Mouse (Mus musculus) spleen, adult 2 months (tissue): ENCODE measurements around the gene Ccnd2. TPM values are rescaled to one million over a fixed set of nuclear protein-coding genes. Genes with fewer than 3 reads are reported as not detected.

Experiments
- DNase-seq, 2 experiments: peaks; one replicate each; pipeline versions ENCODE4 v3.0.0 to v3.0.0-alpha.2; 2012 to 2021; ENCODE audit warnings: low spot score in 2 of 2, low read depth in 1 of 2
- H3K27ac ChIP-seq: fragments of 200-500 bp; 2 replicates; pipeline ENCODE4 v1.5.1; 2012; ENCODE audit warnings: low read length, inconsistent platforms; ENCODE audit not compliant: insufficient read depth
- H3K27me3 ChIP-seq: fragments of 200-500 bp; 2 replicates; pipeline ENCODE4 v1.6.1; 2012; ENCODE audit warnings: mild to moderate bottlenecking, moderate library complexity, low read length, inconsistent platforms; ENCODE audit not compliant: control insufficient read depth, insufficient read depth
- H3K36me3 ChIP-seq: fragments of 200-500 bp; 2 replicates; pipeline ENCODE4 v1.6.1; 2012; ENCODE audit warnings: mild to moderate bottlenecking, low read length, inconsistent platforms; ENCODE audit not compliant: control insufficient read depth, insufficient read depth
- H3K4me1 ChIP-seq: fragments of 200-500 bp; 2 replicates; pipeline ENCODE4 v1.6.1; 2011; ENCODE audit warnings: inconsistent platforms; ENCODE audit not compliant: control insufficient read depth, insufficient read depth, insufficient read length
- H3K4me3 ChIP-seq: fragments of 200-500 bp; 2 replicates; pipeline ENCODE4 v1.5.1; 2011; ENCODE audit warnings: mild to moderate bottlenecking, inconsistent platforms; ENCODE audit not compliant: insufficient read depth, insufficient read length; ENCODE audit errors: extremely low read depth
- CTCF ChIP-seq: fragments of 200-500 bp; IDR thresholded peaks from 2 replicates; pipeline ENCODE4 v1.5.1; 2011; ENCODE audit warnings: mild to moderate bottlenecking, inconsistent platforms; ENCODE audit not compliant: insufficient read depth, insufficient read length, insufficient replicate concordance; ENCODE audit errors: extremely low read depth
- POLR2A ChIP-seq: fragments of 200-500 bp; IDR thresholded peaks from 2 replicates; pipeline ENCODE4 v1.6.1; 2011; ENCODE audit warnings: low read depth, low read length, inconsistent platforms
- WGBS: fragments of 180-500 bp; shearing (Covaris S2); methylation state at CpG from one replicate; pipeline ENCODE4 v1.1.7; 2018; 5-methylcytosine and 5-hydroxymethylcytosine counted together
- polyA plus RNA-seq: library from polyadenylated mRNA; depleted of rRNA; stranded (reverse); fragments of >200 nt; gene quantifications from 2 replicates; pipeline ENCODE4 v1.2.3, GENCODE M21; 2012

Gene Ccnd2
- polyA plus RNA-seq, 1 experiment, result 47.7 TPM

- Histone ChIP-seq H3K4me3 (peak overlapping the region; percentile 68), H3K27me3 (no peaks in the 10 kb centered on the region), H3K4me1 (peaks cover 3% of the 10 kb centered on the region; the same call in 1 of the 2 replicates), H3K36me3 (no peaks in the 10 kb centered on the region), H3K27ac (no peak overlapping the region)
- TF ChIP-seq POLR2A (no peak), CTCF (no peak)
- 37% methylated on average over 20 of the region's 20 CpGs for WGBS
- no peak for DNase-seq
These were observed 43.5 kb downstream of the Ccnd2 start for GRCm38 (mm10) chr6:127108368-127109060.

DNA sequence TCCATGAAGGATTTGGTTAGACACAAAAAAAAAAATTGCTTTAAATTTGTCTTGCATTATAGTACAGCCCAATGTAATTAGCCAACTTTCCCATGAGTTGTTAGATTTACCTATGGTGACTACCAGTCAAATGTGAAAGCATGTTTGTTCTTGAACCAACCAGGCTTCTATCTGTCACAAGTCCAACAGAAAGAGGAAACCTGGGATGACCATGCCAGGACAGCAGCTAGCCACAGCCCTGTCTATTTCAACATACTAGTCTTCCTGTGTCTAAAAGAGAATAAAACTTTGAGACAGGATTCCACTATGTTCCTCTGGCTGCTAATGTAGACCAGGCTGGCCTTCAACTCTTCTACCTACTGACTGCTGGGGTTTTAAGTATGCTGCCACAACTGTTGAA, 44.6 kb downstream of the Ccnd2 start:
- DNase-seq, result no peak
- H3K4me3 ChIP-seq, result no peak overlapping the region
- no peak overlapping the region for H3K27ac ChIP-seq
- TF ChIP-seq POLR2A (no peak), CTCF (no peak)
- H3K27me3 ChIP-seq, result no peaks in the 10 kb centered on the region
- peaks cover 3% of the 10 kb centered on the region; the same call in 1 of the 2 replicates for H3K4me1 ChIP-seq
- no peaks in the 10 kb centered on the region for H3K36me3 ChIP-seq

- no peak for DNase-seq
- H3K4me3 ChIP-seq, result no peak overlapping the region
- WGBS, result 93% methylated on average over 5 of the region's 5 CpGs
- H3K36me3 ChIP-seq, result no peaks in the 10 kb centered on the region
- H3K4me1 ChIP-seq, result peaks cover 3% of the 10 kb centered on the region; the same call in 1 of the 2 replicates
- H3K27me3 ChIP-seq, result no peaks in the 10 kb centered on the region
- no peak for TF ChIP-seq CTCF
- H3K27ac ChIP-seq, result no peak overlapping the region
These were observed 45.3 kb downstream of the Ccnd2 start for GRCm38 (mm10) chr6:127106726-127107125.

- 91% methylated on average over 5 of the region's 5 CpGs for WGBS
- Histone ChIP-seq H3K4me1 (peaks cover 3% of the 10 kb centered on the region; the same call in 1 of the 2 replicates), H3K4me3 (no peak overlapping the region), H3K27me3 (no peaks in the 10 kb centered on the region), H3K36me3 (peaks cover 4% of the 10 kb centered on the region; the same call in 1 of the 2 replicates), H3K27ac (no peak overlapping the region)
- no peak for DNase-seq
- TF ChIP-seq CTCF (no peak), POLR2A (no peak)
These were observed 45.8 kb downstream of the Ccnd2 start for GRCm38 (mm10) chr6:127106189-127106588.

DNA sequence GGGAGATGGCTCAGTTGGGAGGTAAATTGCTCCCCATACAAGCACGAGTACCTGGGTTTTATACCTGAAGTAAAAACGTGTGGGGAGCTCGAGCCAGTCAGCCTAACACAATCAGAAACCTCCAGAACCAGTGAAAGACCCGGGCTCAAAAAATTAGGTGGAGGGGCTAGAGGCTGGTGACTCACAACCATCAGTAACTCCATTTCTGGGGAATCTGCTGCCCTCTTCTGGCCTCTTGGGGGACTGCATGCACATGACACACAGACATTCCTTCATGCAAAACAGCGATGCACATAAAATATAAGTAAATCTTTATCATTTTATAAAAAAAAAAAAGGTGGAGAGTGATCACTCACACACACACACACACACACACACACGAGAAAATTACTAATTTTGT, 46.9 kb downstream of the Ccnd2 start:
- peak in 1 of 2 experiments; percentile 16 for DNase-seq

DNA sequence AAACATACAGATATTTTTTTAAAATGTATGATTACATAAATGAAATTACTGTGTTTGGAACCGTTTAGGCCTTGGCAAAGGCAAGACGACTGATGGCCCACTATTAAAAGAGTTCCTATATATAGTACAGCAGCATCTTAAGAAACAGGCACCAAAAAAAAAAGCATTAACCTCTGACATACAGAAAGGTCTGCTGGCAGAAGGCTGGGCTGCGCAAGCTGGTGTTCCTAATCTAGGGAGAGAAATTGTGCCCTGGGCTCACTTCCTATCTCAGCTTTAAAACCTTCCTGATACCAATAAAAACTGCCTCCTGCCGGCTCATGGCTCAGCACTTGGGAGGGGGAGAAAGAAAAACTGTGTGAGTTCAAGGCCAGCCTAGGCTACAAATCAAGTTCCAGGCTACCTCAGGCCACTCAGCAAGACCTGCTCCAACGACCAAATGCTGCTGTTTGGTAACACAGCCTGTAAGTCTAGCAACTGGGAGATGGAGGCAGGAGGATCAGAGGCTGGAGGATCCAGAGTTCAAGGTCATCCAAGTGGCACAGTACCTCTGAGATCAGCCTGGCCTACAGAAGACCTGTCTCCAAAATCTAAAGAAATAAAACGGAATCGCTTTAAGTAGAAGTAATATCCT, 47.5 kb downstream of the Ccnd2 start:
- WGBS, result 85% methylated on average over 7 of the region's 7 CpGs
- no peak overlapping the region for H3K27ac ChIP-seq
- no peak overlapping the region for H3K4me3 ChIP-seq
- TF ChIP-seq POLR2A (no peak), CTCF (no peak)
- peaks cover under 1% of the 10 kb centered on the region; the same call in 1 of the 2 replicates for H3K4me1 ChIP-seq
- H3K27me3 ChIP-seq, result no peaks in the 10 kb centered on the region
- no peak for DNase-seq
- H3K36me3 ChIP-seq, result peaks cover 10% of the 10 kb centered on the region

More for the DNA sequence above, 46.9 kb downstream of the Ccnd2 start:
- Histone ChIP-seq H3K4me1 (peaks cover 3% of the 10 kb centered on the region; the same call in 1 of the 2 replicates), H3K27me3 (no peaks in the 10 kb centered on the region), H3K36me3 (peaks cover 10% of the 10 kb centered on the region), H3K27ac (no peak overlapping the region), H3K4me3 (no peak overlapping the region)
- TF ChIP-seq POLR2A (no peak), CTCF (peak; percentile 31; the same call in 1 of the 2 replicates)
- 82% methylated on average over 6 of the region's 6 CpGs for WGBS

- no peak for DNase-seq
- TF ChIP-seq POLR2A (no peak), CTCF (no peak)
- peaks cover 10% of the 10 kb centered on the region for H3K36me3 ChIP-seq
- no peak overlapping the region for H3K27ac ChIP-seq
- WGBS, result 90% methylated on average over 6 of the region's 6 CpGs
- H3K27me3 ChIP-seq, result no peaks in the 10 kb centered on the region
- H3K4me3 ChIP-seq, result no peak overlapping the region
- no peaks in the 10 kb centered on the region; the same call in 1 of the 2 replicates for H3K4me1 ChIP-seq
These were observed 48.3 kb downstream of the Ccnd2 start for GRCm38 (mm10) chr6:127103506-127104275.
